Mouse (Mus musculus) lung, postnatal 14 days (tissue): Measurements from ENCODE around the gene Cdk14.

ENCODE experiments used
- DNase-seq: peaks from one replicate; pipeline ENCODE4 v3.0.0; 2021

Gene Cdk14

GRCm38 (mm10) chr5:5044326-5044725 is 375.8 kb downstream of the Cdk14 start:
- no peak for DNase-seq

GRCm38 (mm10) chr5:5042735-5043134 is 377.4 kb downstream of the Cdk14 start:
- no peak for DNase-seq

DNA sequence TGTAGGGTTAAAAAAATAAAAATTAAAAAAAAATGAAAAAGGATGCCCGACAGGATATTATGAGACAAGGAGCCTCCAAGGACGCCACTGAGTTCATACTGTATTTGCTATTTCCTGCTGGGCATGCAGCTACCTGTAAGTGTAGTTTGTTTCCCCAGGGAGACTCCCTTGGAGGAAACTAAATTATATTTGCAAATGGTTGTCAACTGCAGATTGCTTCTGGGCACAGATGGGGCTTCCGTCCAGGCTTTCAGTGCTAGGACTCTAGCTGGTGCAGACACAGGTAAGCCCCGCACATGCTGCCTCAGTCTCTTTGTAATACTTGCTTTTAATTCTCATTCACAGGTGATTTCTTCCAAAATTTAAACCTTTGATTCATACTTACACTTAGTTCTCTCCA is 378.6 kb downstream of the Cdk14 start:
- DNase-seq, result no peak

GRCm38 (mm10) chr5:5039700-5040284 is 380.3 kb downstream of the Cdk14 start:
- no peak for DNase-seq

DNA sequence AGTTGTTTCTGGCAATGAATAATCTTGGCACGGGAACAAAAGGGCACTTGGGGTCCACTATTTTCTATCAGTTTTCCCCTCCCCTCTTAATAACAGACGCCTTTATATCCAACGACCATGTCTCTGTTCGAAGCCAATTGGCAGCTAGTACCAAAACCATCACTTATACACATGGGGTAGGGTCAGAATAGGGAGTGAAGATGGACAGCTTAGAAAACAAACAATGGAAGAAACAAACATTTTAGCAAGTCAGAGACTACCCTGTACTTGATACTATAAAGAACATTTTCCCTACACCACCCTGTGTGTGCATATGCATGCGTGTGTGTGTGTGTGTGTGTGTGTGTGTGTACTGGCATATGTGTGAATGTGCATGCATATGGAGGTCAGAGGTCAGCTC is 386.7 kb downstream of the Cdk14 start:
- DNase-seq, result no peak

- no peak for DNase-seq
Measured at GRCm38 (mm10) chr5:5032847-5033246, 387.3 kb downstream of the Cdk14 start.

- DNase-seq, result no peak
Measured at GRCm38 (mm10) chr5:5032446-5032845, 387.7 kb downstream of the Cdk14 start.

- DNase-seq, result no peak
Measured at GRCm38 (mm10) chr5:5030431-5030830, 389.7 kb downstream of the Cdk14 start.

GRCm38 (mm10) chr5:5018959-5019358 is 401.2 kb downstream of the Cdk14 start:
- no peak for DNase-seq

DNA sequence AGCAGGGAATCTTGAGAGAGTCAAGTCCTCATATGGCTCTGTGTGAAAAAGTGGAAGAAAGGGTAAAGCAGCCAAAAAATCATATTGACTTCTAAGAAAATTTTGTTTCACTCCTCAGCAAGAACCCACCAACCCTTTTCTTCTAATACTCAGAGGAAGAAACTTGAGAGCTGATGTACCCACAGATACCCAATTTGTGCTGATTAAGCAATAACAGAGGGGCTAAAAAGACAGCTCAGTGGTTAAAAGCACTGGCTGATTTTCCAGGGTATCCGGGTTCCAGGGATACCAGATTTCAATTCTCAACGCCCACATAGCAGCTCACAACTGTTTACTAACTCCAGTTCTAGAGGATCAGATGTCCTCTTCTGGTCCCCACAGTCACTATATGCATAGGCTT is 401.9 kb downstream of the Cdk14 start:
- DNase-seq, result no peak

DNA sequence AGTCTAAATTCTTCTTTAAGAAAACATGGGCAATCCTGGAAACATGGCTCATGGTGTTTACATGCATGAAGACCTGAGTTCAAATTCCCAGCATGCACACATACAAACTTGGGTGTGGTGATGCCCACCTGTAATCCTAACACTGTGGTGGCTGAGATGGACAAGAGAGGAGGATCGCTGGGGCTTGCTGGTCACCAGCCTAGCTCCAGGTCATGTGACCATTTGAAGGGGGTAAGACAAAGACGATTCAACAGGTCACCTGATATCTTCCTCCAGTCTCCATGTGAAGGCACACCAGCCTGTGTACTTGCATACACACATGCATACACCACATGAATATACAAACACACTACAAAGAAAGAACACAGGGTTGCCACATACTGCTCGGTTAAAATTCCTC is 406.3 kb downstream of the Cdk14 start:
- DNase-seq, result no peak

DNA sequence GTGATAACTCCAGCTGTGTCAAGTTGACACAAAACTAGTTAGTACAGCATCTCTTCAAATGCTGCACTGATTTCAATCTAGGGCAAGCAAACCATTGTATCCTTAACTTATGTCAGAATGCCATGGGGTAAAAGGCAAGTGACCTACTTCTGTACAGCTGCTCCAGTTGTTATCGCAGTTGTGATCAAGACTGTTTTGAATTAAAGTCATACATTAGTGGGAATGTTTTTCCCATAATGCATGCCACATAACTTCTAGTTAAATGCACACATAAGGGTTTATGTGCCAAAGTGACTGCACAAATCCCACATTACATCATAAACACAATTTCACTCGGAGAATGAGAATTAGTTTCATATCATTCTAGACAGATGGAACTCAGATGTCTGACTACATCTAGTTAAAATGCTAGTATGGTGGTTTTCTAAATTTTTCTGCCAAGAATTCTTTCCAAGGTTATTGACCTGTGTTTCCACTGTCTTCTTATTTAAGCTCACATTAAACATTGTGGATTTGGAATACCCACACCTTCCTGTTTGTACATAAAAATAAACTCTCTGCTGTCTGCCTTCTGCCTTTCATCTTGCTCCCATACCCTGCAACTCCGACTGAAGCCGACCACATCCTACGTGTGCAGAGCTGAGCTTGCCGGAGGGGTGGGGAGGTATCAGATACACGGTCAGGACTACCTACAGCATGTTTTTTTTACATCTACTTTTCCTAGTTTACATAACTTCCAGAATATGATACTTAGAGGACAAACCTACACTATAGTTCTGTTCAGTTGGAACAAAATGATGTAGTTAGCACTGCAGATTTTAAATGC is 407.4 kb downstream of the Cdk14 start:
- no peak for DNase-seq

- DNase-seq, result no peak
Measured at GRCm38 (mm10) chr5:5008153-5008745, 411.9 kb downstream of the Cdk14 start.

- no peak for DNase-seq
Measured at GRCm38 (mm10) chr5:5007489-5008152, 412.5 kb downstream of the Cdk14 start.

DNA sequence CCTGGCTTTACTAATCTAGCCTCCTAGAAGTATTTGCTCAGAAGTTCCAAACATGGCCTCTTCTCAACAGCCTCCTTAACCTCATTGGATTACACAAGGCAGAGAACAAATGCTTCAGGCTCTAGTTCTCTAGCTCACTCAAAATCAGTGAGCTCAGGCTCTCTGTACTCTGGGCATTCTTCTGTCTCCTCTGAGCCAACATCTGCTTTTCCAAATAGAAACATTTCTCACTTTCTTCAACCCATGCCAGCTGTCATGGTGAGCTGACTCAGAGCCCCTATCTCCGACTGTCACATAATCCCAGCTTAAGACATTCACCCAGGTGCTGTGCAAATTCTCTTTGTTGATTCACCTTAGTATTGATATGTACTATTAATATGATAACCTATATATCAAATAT is 414.5 kb downstream of the Cdk14 start:
- DNase-seq, result no peak

- DNase-seq, result no peak
Measured at GRCm38 (mm10) chr5:5004740-5005139, 415.4 kb downstream of the Cdk14 start.

- no peak for DNase-seq
Measured at GRCm38 (mm10) chr5:4993192-4993601, 426.9 kb downstream of the Cdk14 start.

- DNase-seq, result no peak
Measured at GRCm38 (mm10) chr5:4991023-4991422, 429.1 kb downstream of the Cdk14 start.

DNA sequence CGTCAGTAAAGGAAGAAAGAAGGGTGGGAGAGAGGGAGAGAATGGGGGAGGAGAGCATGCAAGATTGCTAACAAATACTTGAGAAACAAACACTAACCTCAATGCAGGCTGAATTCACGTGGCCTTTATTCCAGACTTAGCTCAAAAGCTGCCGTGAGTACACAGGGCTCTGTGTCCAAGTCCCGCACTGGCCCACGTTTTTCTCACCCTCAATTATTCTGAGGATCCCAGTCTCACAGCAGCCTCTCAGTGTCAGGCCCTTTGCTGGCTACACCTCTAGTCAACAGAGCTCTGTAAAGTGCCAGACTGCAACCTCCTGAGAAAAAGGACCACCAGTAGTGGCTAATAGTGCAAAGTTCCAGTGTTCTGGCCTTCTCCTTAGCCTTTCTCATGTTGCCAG is 429.9 kb downstream of the Cdk14 start:
- DNase-seq, result no peak

DNA sequence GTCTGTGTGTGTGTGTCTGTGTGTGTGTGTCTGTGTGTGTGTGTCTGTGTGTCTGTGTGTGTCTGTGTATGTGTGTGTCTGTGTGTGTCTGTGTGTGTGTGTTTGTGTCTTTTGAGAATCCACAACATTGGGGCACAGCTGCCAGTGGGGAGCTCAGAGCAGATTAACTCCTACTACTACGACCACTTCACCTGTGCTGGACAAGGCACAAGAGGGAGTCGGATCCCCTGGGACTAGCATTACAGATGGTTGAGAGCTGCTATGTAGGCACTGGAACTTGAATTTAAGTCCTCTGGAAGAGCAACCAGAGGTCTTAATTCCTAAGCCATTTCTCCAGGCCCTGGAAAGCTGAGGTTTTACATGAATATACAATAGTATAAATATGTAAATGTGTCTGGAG is 433.9 kb downstream of the Cdk14 start:
- DNase-seq, result no peak

DNA sequence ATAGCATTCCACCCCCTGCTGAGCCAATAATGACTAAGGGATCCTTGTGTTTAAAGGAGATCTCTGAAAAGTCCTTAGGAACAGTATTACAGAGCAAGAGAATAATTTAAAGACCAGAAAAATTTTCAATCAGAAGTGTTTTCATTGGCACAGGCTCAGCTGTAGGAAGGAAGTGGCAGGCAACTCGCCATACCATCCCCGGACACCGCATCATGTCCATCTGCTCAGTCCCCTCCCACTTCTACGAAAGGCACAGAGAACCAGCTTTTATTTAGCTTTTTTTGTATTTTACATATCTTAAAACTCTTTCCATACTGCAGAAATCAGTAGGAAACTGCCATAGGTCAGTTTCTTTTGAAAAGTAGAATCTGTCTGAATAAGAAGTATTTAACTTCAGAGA is 440.6 kb downstream of the Cdk14 start:
- no peak for DNase-seq

GRCm38 (mm10) chr5:4973408-4973807 is 446.7 kb downstream of the Cdk14 start:
- no peak for DNase-seq

GRCm38 (mm10) chr5:4962063-4962610 is 458.0 kb downstream of the Cdk14 start:
- peak; percentile 76 for DNase-seq
